Mouse (Mus musculus) heart, postnatal 0 days (tissue): ENCODE measurements around the gene Rad50. TPM values are rescaled to one million over a fixed set of nuclear protein-coding genes. Genes with fewer than 3 reads are reported as not detected.

Experiments used
- ATAC-seq: fragments of 200-750 bp; cut with Nextera tagmentation; 2 replicates; pipeline ENCODE4 v1.8.0; 2017; ENCODE audit warnings: low read depth, moderate number of reproducible peaks, moderate library complexity; ENCODE audit not compliant: insufficient read depth
- DNase-seq: peaks from one replicate; pipeline ENCODE4 v3.0.0-alpha.2; 2016; ENCODE audit warnings: low spot score
- H3K27ac ChIP-seq: fragments of 300-500 bp; sonication (generic); 2 replicates; pipeline ENCODE4 v1.5.1; 2014; ENCODE audit warnings: low read depth, mild to moderate bottlenecking
- H3K27me3 ChIP-seq: fragments of 300-500 bp; sonication (generic); 2 replicates; pipeline ENCODE4 v1.6.1; 2014; ENCODE audit warnings: low read length, mixed read lengths; ENCODE audit not compliant: control insufficient read depth, insufficient read depth
- H3K36me3 ChIP-seq: fragments of 300-500 bp; sonication (generic); replicated peaks from 2 replicates; pipeline ENCODE4 v1.6.1; 2014; ENCODE audit warnings: low read length, mixed read lengths; ENCODE audit not compliant: control insufficient read depth, insufficient read depth
- H3K4me1 ChIP-seq: fragments of 300-500 bp; sonication (generic); 2 replicates; pipeline ENCODE4 v1.6.1; 2014; ENCODE audit warnings: antibody characterized with exemption; ENCODE audit not compliant: control insufficient read depth, insufficient read depth
- H3K4me2 ChIP-seq: fragments of 300-500 bp; sonication (generic); 2 replicates; pipeline ENCODE4 v1.6.1; 2014; ENCODE audit warnings: low read depth, mild to moderate bottlenecking, low read length, moderate library complexity
- H3K4me3 ChIP-seq: fragments of 300-500 bp; sonication (generic); 2 replicates; pipeline ENCODE4 v1.5.1; 2014; ENCODE audit warnings: low read depth, low read length
- H3K9ac ChIP-seq: fragments of 300-500 bp; sonication (generic); replicated peaks from 2 replicates; pipeline ENCODE4 v1.6.1; 2014; ENCODE audit warnings: low read depth, low read length, mixed read lengths
- H3K9me3 ChIP-seq: fragments of 300-500 bp; sonication (generic); replicated peaks from 2 replicates; pipeline ENCODE4 v1.6.1; 2016; ENCODE audit warnings: low read length; ENCODE audit not compliant: control insufficient read depth
- CTCF ChIP-seq: IDR thresholded peaks from 2 replicates; pipeline ENCODE4 v1.5.1; 2016; ENCODE audit warnings: antibody characterized with exemption, control low read depth, low read depth
- EP300 ChIP-seq: IDR thresholded peaks from 2 replicates; pipeline ENCODE4 v1.6.1; 2016; ENCODE audit warnings: antibody characterized with exemption, low read depth
- WGBS: fragments of 180-500 bp; shearing (Covaris S2); extraction: QIAGEN DNeasy Blood & Tissue Kit; methylation state at CpG from one replicate; pipeline ENCODE4 v1.1.7; 2014; 5-methylcytosine and 5-hydroxymethylcytosine counted together
- polyA plus RNA-seq: library from polyadenylated mRNA; unstranded; fragments of >200 nt; fragmentation: Nextera tagmentation; extraction: Ambion mirVana; gene quantifications from 2 replicates; pipeline ENCODE4 v1.2.1, GENCODE M21; 2015
- total RNA-seq: library from RNA; depleted of rRNA; stranded (reverse); fragments of >200 nt; gene quantifications from 2 replicates; pipeline ENCODE4 v1.2.3, GENCODE M21; 2014; ENCODE audit warnings: low replicate concordance

Rad50 gene
- total and polyA plus RNA-seq, 2 experiments from 2014 or later = 5.9 to 14.9 TPM

DNA sequence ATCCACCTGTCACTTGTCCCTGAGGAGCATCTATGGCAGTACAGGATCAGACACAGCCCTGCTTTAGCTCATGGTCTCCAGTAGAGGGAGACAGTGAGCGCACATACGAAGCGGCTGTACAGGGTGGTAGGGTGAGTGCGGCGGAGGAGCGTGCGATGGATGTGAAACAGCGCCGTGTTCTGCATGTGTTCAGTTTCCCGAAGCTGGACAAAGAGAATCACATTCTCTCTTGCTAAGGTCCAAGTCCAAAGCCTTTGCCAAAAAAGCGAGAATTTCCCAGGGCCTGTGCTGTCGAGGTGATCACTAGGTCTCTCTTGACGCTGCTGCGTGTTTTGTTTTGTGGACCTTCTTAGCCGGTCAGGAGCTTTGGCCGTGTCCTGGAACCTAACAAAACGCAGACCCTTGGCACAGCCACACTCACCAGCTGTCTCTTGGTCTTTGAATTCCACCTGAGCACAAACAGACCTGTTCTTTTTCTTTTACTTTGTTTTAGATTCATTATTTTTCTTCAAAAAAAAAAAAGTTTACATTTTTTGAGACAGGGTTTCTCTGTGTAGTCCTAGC, 28.6 kb upstream of the Rad50 start:
- Histone ChIP-seq H3K4me1 (no peaks in the 10 kb centered on the region), H3K4me2 (peak overlapping the region; percentile 34), H3K9me3 (no peaks in the 10 kb centered on the region), H3K36me3 (no peaks in the 10 kb centered on the region), H3K27me3 (no peaks in the 10 kb centered on the region), H3K4me3 (no peak overlapping the region), H3K27ac (no peak overlapping the region), H3K9ac (no peak overlapping the region)
- ATAC-seq (peak; percentile 78), DNase-seq (peak; percentile 62)
- TF ChIP-seq CTCF = peak; percentile 89
- TF ChIP-seq EP300 = no peak
- 27% methylated on average over 17 of the region's 17 CpGs for WGBS

DNA sequence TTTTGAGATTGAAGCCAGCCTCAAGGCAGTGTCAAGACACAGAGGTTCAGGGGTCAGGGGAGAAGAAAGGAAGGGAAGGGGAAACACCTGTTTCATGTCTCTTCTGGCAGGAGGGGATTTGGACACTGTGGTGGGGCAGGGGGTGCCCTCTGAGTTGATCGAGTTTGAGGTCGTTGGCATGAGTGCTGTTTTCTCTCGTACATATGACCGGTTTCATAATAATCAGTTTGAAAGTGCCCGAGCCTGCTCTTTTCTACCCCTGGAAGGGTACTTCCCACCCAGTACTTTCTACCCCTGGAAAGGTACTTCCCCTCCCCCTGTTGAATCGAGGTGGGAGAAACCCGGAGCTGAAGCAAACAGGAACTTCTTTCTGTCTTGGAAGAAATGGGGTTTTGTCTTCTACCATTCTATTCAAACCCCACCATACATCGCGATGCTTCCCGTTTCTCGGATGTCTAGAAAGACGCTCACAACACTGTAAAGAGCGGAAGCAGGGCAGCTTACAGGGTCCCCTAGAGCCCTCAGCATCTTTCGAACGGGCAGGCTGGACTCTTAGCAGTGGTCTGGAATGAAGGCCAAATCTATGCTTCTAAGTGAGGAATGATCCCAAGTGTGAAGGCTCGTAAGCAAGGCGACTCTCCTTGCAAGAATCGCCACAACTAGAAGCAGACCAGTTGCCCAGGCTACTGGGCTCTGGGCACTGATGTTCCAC, 28.0 kb upstream of the Rad50 start:
- Histone ChIP-seq H3K4me2 (no peak overlapping the region), H3K4me3 (no peak overlapping the region), H3K4me1 (no peaks in the 10 kb centered on the region), H3K27me3 (no peaks in the 10 kb centered on the region), H3K9me3 (no peaks in the 10 kb centered on the region), H3K27ac (no peak overlapping the region), H3K9ac (no peak overlapping the region), H3K36me3 (no peaks in the 10 kb centered on the region)
- WGBS = 67% methylated on average over 18 of the region's 18 CpGs
- ATAC-seq = no peak
- TF ChIP-seq EP300 (no peak), CTCF (no peak)
- DNase-seq = no peak

- 75% methylated on average over 2 of the region's 2 CpGs for WGBS
- Histone ChIP-seq H3K4me1 (no peaks in the 10 kb centered on the region), H3K27ac (no peak overlapping the region), H3K9me3 (no peaks in the 10 kb centered on the region), H3K4me3 (no peak overlapping the region), H3K9ac (no peak overlapping the region), H3K4me2 (no peak overlapping the region), H3K36me3 (no peaks in the 10 kb centered on the region), H3K27me3 (no peaks in the 10 kb centered on the region)
- TF ChIP-seq EP300 = no peak
- TF ChIP-seq CTCF = no peak; the same call in 1 of the 2 replicates
- ATAC-seq (no peak), DNase-seq (no peak)
Measured at GRCm38 (mm10) chr11:53734431-53734830, 27.3 kb upstream of the Rad50 start.

DNA sequence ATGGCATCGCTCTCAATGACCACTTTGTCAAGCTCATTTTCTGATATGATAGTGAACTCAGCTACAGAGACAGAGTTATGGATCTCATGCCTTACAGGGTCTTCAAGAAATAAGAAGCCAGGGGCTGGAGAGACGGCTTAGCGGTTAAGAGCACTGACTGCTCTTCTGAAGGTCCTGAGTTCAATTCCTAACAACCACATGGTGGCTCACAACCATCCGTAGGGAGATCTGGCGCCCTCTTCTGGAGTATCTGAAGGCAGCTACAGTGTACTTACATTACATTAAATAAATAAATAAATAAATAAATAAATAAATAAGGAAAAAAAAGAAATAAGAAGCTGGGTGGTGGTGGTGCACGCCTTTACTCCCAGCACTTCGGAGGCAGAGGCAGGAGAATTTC, 26.7 kb upstream of the Rad50 start:
- 84% methylated on average over 7 of the region's 7 CpGs for WGBS
- no peak overlapping the region for H3K4me2 ChIP-seq
- no peak for DNase-seq
- H3K36me3 ChIP-seq = no peaks in the 10 kb centered on the region
- TF ChIP-seq CTCF = no peak; the same call in 1 of the 2 replicates
- no peak for TF ChIP-seq EP300
- no peaks in the 10 kb centered on the region for H3K9me3 ChIP-seq
- H3K27ac ChIP-seq = no peak overlapping the region
- H3K4me3 ChIP-seq = no peak overlapping the region
- no peak for ATAC-seq
- no peaks in the 10 kb centered on the region for H3K4me1 ChIP-seq
- H3K27me3 ChIP-seq = no peaks in the 10 kb centered on the region
- H3K9ac ChIP-seq = no peak overlapping the region

DNA sequence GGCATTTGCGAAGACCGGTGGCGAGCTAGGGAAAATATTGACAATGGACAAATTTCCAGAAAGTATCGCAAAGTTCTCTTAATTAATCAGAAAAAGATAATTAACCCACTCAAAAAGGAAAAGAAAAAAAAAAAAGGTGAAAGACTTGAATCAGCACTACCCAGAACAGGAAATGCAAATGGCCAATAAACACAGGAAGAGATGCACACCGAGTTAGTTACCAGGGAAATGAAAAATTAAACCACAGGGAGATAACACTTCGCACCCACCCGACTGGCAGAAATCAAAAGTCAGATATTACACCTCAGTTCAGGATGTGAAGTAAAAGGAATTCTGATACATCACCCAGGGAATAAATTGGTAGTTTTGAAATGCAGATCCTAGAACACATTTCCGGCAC, 25.1 kb upstream of the Rad50 start:
- 82% methylated on average over 8 of the region's 8 CpGs for WGBS
- TF ChIP-seq CTCF (no peak), EP300 (no peak)
- Histone ChIP-seq H3K4me3 (no peak overlapping the region), H3K4me2 (no peak overlapping the region), H3K36me3 (no peaks in the 10 kb centered on the region), H3K27ac (no peak overlapping the region), H3K9me3 (no peaks in the 10 kb centered on the region), H3K27me3 (no peaks in the 10 kb centered on the region), H3K9ac (no peak overlapping the region), H3K4me1 (no peaks in the 10 kb centered on the region)
- DNase-seq = no peak
- no peak for ATAC-seq
